Mouse (Mus musculus): ENCODE data around the gene Tnrc18. TPM values are rescaled to one million over a fixed set of nuclear protein-coding genes. Genes with fewer than 3 reads are reported as not detected.
"Not testable (repeated sequence)": the region's sequence is repeated elsewhere in the genome, so short reads cannot be mapped to it uniquely, and the experiment has no call there.

Gene Tnrc18
- polyA plus RNA-seq, 1 experiment from 2014 or later, result 8.9 TPM

DNA sequence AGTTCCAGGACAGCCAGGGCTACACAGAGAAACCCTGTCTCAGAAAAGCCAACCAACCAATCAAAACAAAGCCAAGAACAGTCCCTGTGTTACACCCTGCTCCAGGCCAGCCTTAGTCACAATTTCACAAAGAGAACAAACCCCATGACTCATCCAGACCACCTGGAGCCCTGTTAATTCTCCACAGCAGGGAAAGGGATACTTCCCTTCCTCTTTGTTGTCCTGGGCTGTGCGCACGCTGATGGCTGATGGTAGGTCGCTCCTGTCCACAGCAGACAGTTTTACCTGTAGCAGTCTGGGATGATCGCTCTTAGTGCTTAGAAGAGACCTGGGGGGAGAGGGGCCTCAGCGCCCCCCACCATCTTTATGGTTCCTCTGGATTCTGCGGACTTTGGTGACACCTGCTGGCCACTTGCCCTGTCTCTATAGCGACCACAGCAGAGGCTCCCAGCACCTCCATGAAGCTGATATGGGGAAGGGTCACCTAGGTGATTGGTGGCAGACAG, 24.7 kb upstream of the Tnrc18 start:
- Histone ChIP-seq H3K27me3 (replicated peaks) (peaks cover 6% of the 10 kb centered on the region; the same call in 1 of the 2 replicates), H3K9me3 (replicated peaks) (no peaks in the 10 kb centered on the region), H3K4me2 (no peak overlapping the region), H3K4me1 (no peaks in the 10 kb centered on the region), H3K4me3 (no peak overlapping the region), H3K27ac (no peak overlapping the region), H3K36me3 (no peaks in the 10 kb centered on the region), H3K9ac (no peak overlapping the region)
- WGBS (ENCODE audit: insufficient replicate concordance), result 17% methylated on average over 7 of the region's 7 CpGs
- ATAC-seq, result no peak

DNA sequence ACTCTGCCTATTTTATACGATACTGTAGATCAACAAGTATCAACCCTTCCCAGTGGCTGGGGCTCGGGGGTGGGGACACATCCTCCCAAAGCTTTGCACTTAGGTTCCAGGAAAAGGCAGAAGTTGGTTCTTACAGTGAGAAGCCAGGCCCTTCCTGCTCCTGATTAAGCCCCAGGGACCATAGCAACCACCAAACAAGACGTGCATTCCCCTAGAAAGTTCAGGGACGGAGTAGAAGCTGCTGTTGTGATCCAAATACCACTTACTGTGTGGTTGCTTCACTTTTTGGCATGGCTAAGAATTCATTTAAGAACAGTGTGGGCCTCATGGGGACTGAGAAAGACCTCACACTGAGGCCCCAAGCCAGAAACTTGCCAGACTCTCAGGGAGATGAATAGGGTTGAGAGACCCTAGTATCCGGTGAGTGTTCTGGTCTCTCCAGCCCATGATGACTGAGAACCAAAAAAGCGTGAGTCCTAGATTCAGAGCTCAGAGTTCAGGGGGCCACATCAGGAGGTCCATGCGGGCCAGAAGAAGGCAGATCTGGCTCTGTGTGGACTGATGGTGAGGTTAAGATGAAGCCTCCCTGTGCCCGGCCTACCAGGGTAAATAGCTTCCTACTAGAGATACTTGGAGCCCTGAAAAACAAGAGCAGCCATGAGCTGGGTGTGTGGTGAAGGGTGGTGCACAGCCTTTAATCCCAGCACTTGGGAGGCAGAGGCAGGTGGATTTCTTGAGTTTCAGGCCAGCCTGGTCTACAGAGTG, 24.1 kb upstream of the Tnrc18 start:
- Histone ChIP-seq H3K27ac (no peak overlapping the region), H3K4me3 (no peak overlapping the region), H3K4me1 (no peaks in the 10 kb centered on the region), H3K9me3 (replicated peaks) (no peaks in the 10 kb centered on the region), H3K9ac (no peak overlapping the region), H3K4me2 (no peak overlapping the region), H3K36me3 (no peaks in the 10 kb centered on the region), H3K27me3 (replicated peaks) (peaks cover 6% of the 10 kb centered on the region; the same call in 1 of the 2 replicates)
- ATAC-seq, result no peak
- whole genome bisulfite sequencing (ENCODE audit: insufficient replicate concordance), result 61% methylated on average over 8 of the region's 8 CpGs

DNA sequence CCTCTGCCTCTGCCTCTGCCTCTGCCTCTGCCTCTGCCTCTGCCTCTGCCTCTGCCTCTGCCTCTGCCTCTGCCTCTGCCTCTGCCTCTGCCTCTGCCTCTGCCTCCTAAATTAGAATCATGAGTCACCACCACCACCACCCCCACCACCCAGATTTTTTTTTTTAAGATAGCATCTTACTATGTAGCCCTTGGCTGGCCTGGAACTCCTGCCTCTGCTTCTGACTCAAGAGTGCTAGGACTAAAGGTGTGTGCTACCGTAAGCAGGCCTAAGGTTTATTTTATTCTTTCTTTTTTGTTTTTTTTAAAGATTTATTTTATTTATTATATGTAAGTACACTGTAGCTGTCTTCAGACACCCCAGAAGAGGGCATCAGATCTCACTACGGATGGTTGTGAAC, 20.0 kb upstream of the Tnrc18 start:
- 81% methylated on average over 2 of the region's 2 CpGs for WGBS (ENCODE audit: insufficient replicate concordance)
- not testable (repeated sequence) for H3K4me2 ChIP-seq; H3K9me3 ChIP-seq (replicated peaks); H3K4me1 ChIP-seq; H3K27me3 ChIP-seq (replicated peaks); H3K36me3 ChIP-seq; H3K27ac ChIP-seq; H3K4me3 ChIP-seq; ATAC-seq; H3K9ac ChIP-seq

DNA sequence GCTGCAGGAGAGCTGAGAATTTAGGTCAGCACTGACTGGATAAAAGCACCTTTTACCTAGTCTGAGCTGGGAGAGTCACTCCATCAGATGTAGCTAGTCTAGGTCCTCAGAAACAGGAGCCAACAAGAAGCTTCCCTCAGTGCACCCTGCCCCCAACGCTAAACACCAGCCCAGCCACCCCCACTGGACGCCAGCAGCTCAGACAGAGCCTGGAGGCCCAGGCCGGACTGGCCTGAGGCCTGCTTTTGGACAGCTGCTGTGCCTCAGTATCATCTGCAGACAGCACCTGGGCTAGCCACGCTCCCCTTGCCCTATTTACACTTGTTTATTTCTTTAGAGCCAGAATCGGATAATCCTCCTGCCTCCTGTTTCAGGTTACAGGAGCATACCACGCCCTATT, 19.4 kb upstream of the Tnrc18 start:
- H3K9ac ChIP-seq, result no peak overlapping the region
- H3K27me3 ChIP-seq (replicated peaks), result peaks cover 6% of the 10 kb centered on the region; the same call in 1 of the 2 replicates
- H3K4me3 ChIP-seq, result no peak overlapping the region
- H3K27ac ChIP-seq, result no peak overlapping the region
- no peak for ATAC-seq
- H3K4me2 ChIP-seq, result no peak overlapping the region
- H3K4me1 ChIP-seq, result peaks cover 4% of the 10 kb centered on the region; the same call in 1 of the 2 replicates
- H3K9me3 ChIP-seq (replicated peaks), result peaks cover under 1% of the 10 kb centered on the region; the same call in 1 of the 2 replicates
- WGBS (ENCODE audit: insufficient replicate concordance), result 71% methylated on average over 6 of the region's 6 CpGs
- no peaks in the 10 kb centered on the region for H3K36me3 ChIP-seq

DNA sequence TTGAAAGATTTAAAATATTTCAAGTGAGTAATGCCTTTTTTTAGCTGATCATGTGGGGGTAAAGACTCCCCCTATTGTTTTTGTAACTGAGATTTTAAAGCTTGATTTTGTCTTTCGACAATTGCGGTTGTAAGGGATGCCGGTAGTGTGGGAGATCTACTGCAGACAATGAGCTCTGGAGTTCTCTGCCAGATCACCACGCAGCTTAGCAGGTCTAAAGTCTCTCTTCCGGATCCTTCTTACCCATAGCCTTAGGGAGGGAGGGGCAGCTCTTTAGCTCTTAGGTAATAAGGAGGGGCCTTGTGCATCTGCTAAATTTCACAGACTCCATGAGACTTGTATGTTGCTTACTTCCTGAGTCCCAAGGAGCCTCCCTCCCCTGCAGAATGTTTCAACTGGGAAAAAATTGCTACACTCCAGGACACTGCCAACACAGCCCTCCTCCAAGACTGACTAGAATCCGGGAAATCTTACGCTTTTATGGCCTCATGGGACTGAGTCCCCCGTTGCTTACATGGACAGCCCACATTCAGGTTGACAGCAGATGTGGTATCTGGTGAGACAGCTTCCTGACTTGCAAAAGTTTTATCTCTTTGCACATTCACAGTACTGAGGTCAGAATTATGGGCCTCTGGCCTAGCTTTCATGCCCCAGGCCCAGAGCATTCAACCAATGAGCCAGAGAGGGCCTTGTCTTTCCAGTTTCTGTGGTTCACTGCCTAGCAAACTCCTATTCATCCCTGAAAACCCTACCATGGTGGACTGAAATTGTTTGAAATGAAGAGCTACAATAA, 16.4 kb upstream of the Tnrc18 start:
- no peak overlapping the region for H3K4me2 ChIP-seq
- H3K27me3 ChIP-seq (replicated peaks), result peaks cover 3% of the 10 kb centered on the region; the same call in 1 of the 2 replicates
- H3K9ac ChIP-seq, result no peak overlapping the region
- peaks cover 4% of the 10 kb centered on the region; the same call in 1 of the 2 replicates for H3K4me1 ChIP-seq
- 46% methylated on average over 8 of the region's 8 CpGs for WGBS (ENCODE audit: insufficient replicate concordance)
- peaks cover 6% of the 10 kb centered on the region; the same call in 1 of the 2 replicates for H3K9me3 ChIP-seq (replicated peaks)
- ATAC-seq, result 0 out of 2 replicates have a peak, but pooled peaks have one; percentile 24
- H3K4me3 ChIP-seq, result no peak overlapping the region
- no peak overlapping the region for H3K27ac ChIP-seq
- no peaks in the 10 kb centered on the region for H3K36me3 ChIP-seq

DNA sequence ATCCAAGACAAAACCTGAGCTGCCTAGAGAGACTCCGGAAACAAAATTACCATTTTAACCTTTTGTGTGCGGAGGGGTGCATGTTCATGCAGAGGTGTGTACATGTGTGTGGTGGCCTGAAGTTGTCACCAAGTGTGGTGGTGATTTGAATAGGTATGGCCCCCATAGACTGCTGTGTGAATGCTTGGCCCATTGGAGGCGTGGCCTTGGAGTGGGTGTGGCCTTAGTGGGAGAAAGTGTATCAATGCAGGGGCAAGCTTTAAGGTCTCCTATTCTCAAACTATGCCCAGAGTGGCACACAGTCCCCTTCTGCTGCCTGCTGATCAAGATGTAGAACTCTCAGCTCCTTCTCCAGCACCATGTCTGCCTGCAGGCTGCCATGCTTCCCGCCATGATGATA, 8.7 kb upstream of the Tnrc18 start:
- Histone ChIP-seq H3K27ac (no peak overlapping the region), H3K9me3 (replicated peaks) (no peaks in the 10 kb centered on the region), H3K4me2 (no peak overlapping the region), H3K36me3 (no peaks in the 10 kb centered on the region), H3K9ac (no peak overlapping the region), H3K4me1 (peaks cover 23% of the 10 kb centered on the region), H3K27me3 (replicated peaks) (peaks cover 57% of the 10 kb centered on the region), H3K4me3 (no peak overlapping the region)
- 73% methylated on average over 4 of the region's 4 CpGs for WGBS (ENCODE audit: insufficient replicate concordance)
- ATAC-seq, result no peak

DNA sequence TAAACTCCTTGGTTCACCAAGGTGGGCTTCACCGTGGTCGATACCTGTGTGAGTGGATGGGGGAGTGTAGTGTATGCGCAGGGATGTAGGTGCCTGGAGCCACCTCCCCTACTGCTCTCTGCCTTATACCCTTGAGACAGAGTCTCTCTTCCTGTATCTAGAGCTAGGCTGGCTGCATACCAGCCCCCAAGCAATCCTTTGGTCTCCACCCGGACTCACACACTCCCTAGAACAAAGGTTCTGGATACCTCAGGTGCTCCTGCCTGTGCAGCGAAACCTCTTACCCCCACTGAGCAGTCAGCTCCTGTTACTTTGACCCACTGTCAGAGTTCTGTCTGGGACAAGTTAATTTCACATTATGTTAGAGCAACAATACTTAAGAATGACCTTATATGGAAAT, 8.2 kb upstream of the Tnrc18 start:
- Histone ChIP-seq H3K36me3 (no peaks in the 10 kb centered on the region), H3K27me3 (replicated peaks) (peaks cover 61% of the 10 kb centered on the region), H3K9ac (no peak overlapping the region), H3K4me2 (no peak overlapping the region), H3K9me3 (replicated peaks) (no peaks in the 10 kb centered on the region), H3K27ac (no peak overlapping the region), H3K4me1 (peaks cover 23% of the 10 kb centered on the region), H3K4me3 (no peak overlapping the region)
- no peak for ATAC-seq
- 72% methylated on average over 5 of the region's 5 CpGs for WGBS (ENCODE audit: insufficient replicate concordance)

DNA sequence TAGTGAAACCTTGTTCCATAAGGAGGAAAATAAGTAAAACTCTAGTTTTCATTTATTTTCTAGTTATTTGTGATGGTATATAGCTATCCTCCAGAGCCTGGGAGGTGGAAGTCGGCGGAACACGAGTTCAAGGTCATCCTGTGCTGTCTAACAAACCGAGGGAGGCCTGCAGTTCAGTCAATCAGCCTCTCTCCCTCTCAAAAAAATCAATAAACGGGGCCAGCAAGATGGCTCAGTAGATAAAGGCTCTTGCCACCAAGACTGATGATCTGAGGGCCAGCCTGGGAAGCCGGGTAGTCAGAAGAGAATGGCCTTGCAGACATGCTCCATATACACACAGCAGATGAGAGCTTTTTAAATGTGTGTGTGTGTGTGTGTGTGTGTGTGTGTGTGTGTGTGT, 6.6 kb upstream of the Tnrc18 start:
- no peak for ATAC-seq
- Histone ChIP-seq H3K4me2 (peak overlapping the region; percentile 79), H3K9ac (no peak overlapping the region)

DNA sequence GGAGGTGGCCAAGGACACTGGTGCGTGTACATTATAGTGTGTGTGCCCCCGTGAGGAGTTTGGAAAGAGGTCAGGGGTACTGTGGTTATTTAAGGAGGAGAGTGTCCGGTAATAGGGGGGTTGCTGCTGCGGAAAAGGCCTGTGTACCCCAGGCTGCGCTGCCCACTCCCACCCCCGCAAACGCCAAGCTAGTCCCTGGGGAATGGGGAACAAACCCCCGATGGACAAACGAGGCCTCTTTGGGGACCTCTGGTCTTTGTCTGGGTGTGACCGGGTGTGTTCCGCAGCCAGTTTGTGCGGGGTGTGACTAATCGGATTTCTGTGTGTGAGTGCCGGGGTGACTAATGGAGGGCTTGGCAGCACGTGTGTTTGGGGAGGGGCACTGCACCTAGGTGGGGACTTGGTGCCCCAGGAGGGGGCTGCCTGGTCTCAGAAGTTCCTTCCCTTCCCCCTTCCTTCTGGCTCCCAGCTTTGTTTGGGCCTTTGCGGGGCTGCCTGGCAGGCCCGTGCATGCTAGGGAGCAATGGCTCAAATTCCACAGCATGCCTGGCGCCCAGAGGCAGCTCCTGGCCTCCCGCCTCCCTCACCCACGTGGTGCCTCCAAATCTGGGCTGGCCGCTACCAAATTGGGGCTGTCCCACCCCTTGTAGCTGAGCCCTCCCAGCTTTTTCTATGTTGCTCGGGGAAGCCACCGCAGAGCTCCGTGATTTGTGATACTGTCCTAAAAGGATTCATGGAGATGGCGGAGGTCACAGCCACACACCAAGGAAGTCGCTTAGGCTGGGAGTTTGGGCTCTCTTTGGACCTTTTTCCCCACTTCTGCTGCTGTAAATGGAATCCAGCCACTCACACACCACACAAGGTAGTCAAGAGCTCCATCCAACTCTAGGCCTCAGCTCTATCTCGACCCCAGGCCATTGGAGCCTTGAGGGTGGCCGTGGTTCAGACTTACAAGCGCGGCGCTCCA, 5.9 kb upstream of the Tnrc18 start:
- Histone ChIP-seq H3K4me2 (peak overlapping the region; percentile 79), H3K9ac (peak overlapping the region; percentile 58), H3K4me1 (peaks cover 29% of the 10 kb centered on the region), H3K36me3 (no peaks in the 10 kb centered on the region), H3K27me3 (replicated peaks) (peaks cover 84% of the 10 kb centered on the region), H3K27ac (peak overlapping the region; percentile 85), H3K9me3 (replicated peaks) (no peaks in the 10 kb centered on the region), H3K4me3 (peak overlapping the region; percentile 63)
- ATAC-seq, result peak; percentile 19; the same call in 1 of the 2 replicates
- WGBS (ENCODE audit: insufficient replicate concordance), result 15% methylated on average over 31 of the region's 31 CpGs

More for the DNA sequence above, 6.6 kb upstream of the Tnrc18 start:
- peak overlapping the region; percentile 85 for H3K27ac ChIP-seq
- peaks cover 27% of the 10 kb centered on the region for H3K4me1 ChIP-seq
- H3K27me3 ChIP-seq (replicated peaks), result peaks cover 77% of the 10 kb centered on the region
- no peaks in the 10 kb centered on the region for H3K36me3 ChIP-seq
- 35% methylated on average over 6 of the region's 6 CpGs for WGBS (ENCODE audit: insufficient replicate concordance)
- no peaks in the 10 kb centered on the region for H3K9me3 ChIP-seq (replicated peaks)
- no peak overlapping the region for H3K4me3 ChIP-seq

DNA sequence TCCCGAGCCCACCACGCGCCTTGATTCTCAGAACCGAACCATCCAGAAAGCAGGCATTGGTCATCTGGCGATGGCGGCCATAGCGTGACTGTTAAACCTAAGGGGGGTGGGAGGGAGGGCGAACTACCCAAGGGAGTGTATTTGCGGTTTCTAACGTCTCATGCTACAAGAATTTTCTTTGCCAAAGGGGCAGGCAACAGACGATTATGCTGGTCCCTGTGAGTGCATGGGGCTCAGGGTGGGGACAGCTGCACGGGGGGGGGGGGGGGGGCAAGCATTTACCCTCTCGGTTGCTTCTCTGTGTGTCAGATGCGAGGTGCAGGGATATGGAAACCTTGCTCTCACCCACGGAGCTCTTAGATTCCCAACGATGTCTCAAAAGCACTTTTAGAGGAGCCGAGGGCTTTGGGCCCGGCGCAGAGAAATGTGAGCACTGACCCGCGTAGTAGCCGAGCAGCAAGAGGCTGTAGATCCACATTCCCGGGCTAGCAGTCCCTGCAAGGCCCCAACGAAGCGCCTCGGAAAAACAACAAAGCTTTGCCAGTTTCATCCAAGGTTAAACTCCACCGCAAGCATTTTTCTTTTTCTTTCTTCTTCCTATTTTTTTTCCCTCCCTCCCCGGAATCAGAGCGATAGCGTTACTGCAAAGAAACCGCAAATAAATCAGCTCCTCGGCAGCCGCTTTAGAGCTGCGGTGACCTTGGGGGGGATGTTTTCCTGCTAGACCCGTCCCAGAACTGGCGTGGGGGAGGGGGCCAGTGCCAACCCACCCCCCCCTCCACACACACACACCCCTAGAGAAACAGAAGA, 5.0 kb upstream of the Tnrc18 start:
- no peak for ATAC-seq
- H3K27me3 ChIP-seq (replicated peaks), result peaks cover 93% of the 10 kb centered on the region
- peak overlapping the region; percentile 85 for H3K27ac ChIP-seq
- no peaks in the 10 kb centered on the region for H3K9me3 ChIP-seq (replicated peaks)
- H3K4me3 ChIP-seq, result peak overlapping the region; percentile 63
- H3K9ac ChIP-seq, result peak overlapping the region; percentile 68
- H3K4me1 ChIP-seq, result peaks cover 38% of the 10 kb centered on the region
- H3K4me2 ChIP-seq, result peak overlapping the region; percentile 79
- WGBS (ENCODE audit: insufficient replicate concordance), result under 1% methylated on average over 36 of the region's 36 CpGs
- no peaks in the 10 kb centered on the region for H3K36me3 ChIP-seq

DNA sequence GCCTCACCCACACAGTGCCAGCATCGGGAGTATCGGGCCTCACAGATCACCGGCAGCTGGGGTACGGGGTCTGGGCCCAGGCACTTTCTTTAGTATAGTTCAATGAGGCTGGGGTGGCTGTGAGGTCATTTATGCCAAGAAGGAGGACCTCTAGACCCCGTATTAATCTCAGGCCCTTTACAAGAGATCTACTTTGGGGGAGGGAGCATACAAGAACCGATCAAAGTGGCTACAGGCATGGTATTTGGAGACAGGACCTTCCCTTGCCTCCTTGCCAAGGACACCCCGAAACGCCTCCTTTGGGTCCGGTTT, 4.5 kb upstream of the Tnrc18 start:
- 0% methylated on average over 9 of the region's 9 CpGs for WGBS (ENCODE audit: insufficient replicate concordance)
- Histone ChIP-seq H3K36me3 (no peaks in the 10 kb centered on the region), H3K4me2 (peak overlapping the region; percentile 79), H3K9me3 (replicated peaks) (no peaks in the 10 kb centered on the region), H3K4me1 (peaks cover 43% of the 10 kb centered on the region), H3K9ac (peak overlapping the region; percentile 68), H3K4me3 (peak overlapping the region; percentile 63), H3K27me3 (replicated peaks) (peaks cover 99% of the 10 kb centered on the region), H3K27ac (peak overlapping the region; percentile 85)
- ATAC-seq, result no peak
